Mouse (Mus musculus): ENCODE results near the gene Hspd1.

- no peak for TF ChIP-seq CTCF (IDR thresholded peaks at IDR 0.05)
- no peak for TF ChIP-seq EP300 (IDR thresholded peaks at IDR 0.05)
These were observed 811 bp upstream of the Hspd1 start for GRCm38 (mm10) chr1:55088611-55089497.
